Comparison of ENCODE assay signal across 8 mouse cellular contexts in genomic region chr14:50930377-50930753, GRCm38 (mm10). TPM values are rescaled to one million over a fixed set of nuclear protein-coding genes. Genes with fewer than 3 reads are reported as not detected.
A peak's percentile ranks its signal among the peaks of the same experiment; 100 is the strongest.
DNase-seq lines count a peak whose midpoint lies in the region; ATAC-seq and TF ChIP-seq lines count a peak whose summit lies in the region.

No protein-coding gene starts in this region.

- H3K4me3 ChIP-seq in heart, embryonic 12.5 days = peak overlapping the region; percentile 88
- H3K4me3 ChIP-seq in cortical plate, adult 2 months (ENCODE audit: insufficient read depth, low read length) = peak overlapping the region; percentile 61
- peak overlapping the region; percentile 90 for H3K4me3 ChIP-seq in hindbrain, embryonic 16.5 days (ENCODE audit: low read length)
- peak overlapping the region; percentile 95 for H3K4me3 ChIP-seq in liver, embryonic 16.5 days (ENCODE audit: low read depth, low read length)
- peak overlapping the region; percentile 99 for H3K4me3 ChIP-seq in neural tube, embryonic 13.5 days

- peak overlapping the region; percentile 79 for H3K27ac ChIP-seq in heart, embryonic 12.5 days (ENCODE audit: poor library complexity, severe bottlenecking)
- peak overlapping the region; percentile 82 for H3K27ac ChIP-seq in cortical plate, adult 2 months (ENCODE audit: insufficient read depth, low read length)
- H3K27ac ChIP-seq in hindbrain, embryonic 16.5 days (ENCODE audit: low read depth, low read length) = peak overlapping the region; percentile 91
- H3K27ac ChIP-seq in liver, embryonic 16.5 days (ENCODE audit: low read length) = peak overlapping the region; percentile 96
- peak overlapping the region; percentile 86 for H3K27ac ChIP-seq in neural tube, embryonic 13.5 days (replicated peaks)

- H3K9me3 ChIP-seq in heart, embryonic 12.5 days (replicated peaks) = no peaks in the 10 kb centered on the region
- no peaks in the 10 kb centered on the region for H3K9me3 ChIP-seq in hindbrain, embryonic 16.5 days (ENCODE audit: control insufficient read depth, low read length)
- H3K9me3 ChIP-seq in liver, embryonic 16.5 days (replicated peaks; ENCODE audit: control insufficient read depth, low read length) = no peaks in the 10 kb centered on the region
- no peaks in the 10 kb centered on the region for H3K9me3 ChIP-seq in neural tube, embryonic 13.5 days

- peaks cover 22% of the 10 kb centered on the region for H3K4me1 ChIP-seq in heart, embryonic 12.5 days (replicated peaks)
- H3K4me1 ChIP-seq in cortical plate, adult 2 months (ENCODE audit: control insufficient read depth, insufficient read depth, low read length) = peaks cover 2% of the 10 kb centered on the region; the same call in 1 of the 2 replicates
- peaks cover 24% of the 10 kb centered on the region for H3K4me1 ChIP-seq in hindbrain, embryonic 16.5 days (ENCODE audit: control insufficient read depth, insufficient read depth, low read depth, low read length)
- peaks cover 30% of the 10 kb centered on the region for H3K4me1 ChIP-seq in liver, embryonic 16.5 days (ENCODE audit: control insufficient read depth, low read depth, low read length)
- peaks cover 55% of the 10 kb centered on the region for H3K4me1 ChIP-seq in neural tube, embryonic 13.5 days (replicated peaks)

- peak overlapping the region; percentile 97 for H3K9ac ChIP-seq in heart, embryonic 12.5 days
- peak overlapping the region; percentile 98 for H3K9ac ChIP-seq in hindbrain, embryonic 16.5 days (ENCODE audit: low read depth, low read length)
- H3K9ac ChIP-seq in liver, embryonic 16.5 days (ENCODE audit: low read depth, low read length) = peak overlapping the region; percentile 97
- peak overlapping the region; percentile 99 for H3K9ac ChIP-seq in neural tube, embryonic 13.5 days

- peaks cover 37% of the 10 kb centered on the region for H3K36me3 ChIP-seq in heart, embryonic 12.5 days
- H3K36me3 ChIP-seq in hindbrain, embryonic 16.5 days (ENCODE audit: control insufficient read depth, insufficient read depth, low read length) = peaks cover 22% of the 10 kb centered on the region
- H3K36me3 ChIP-seq in liver, embryonic 16.5 days (ENCODE audit: control insufficient read depth, insufficient read depth) = peaks cover 32% of the 10 kb centered on the region
- peaks cover 38% of the 10 kb centered on the region for H3K36me3 ChIP-seq in neural tube, embryonic 13.5 days

- TF ChIP-seq POLR2A in cortical plate, adult 2 months (IDR thresholded peaks at IDR 0.05; ENCODE audit: extremely low read depth, insufficient read depth, low read length) = no peak

- ATAC-seq in heart, embryonic 12.5 days (ENCODE audit: insufficient number of reproducible peaks, low FRiP score) = peak; percentile 71
- ATAC-seq in CD4-positive, CD25-positive, alpha-beta regulatory T cell, adult 4 months = peak; percentile 28
- peak; percentile 41 for ATAC-seq in hindbrain, embryonic 16.5 days
- ATAC-seq in liver, embryonic 16.5 days (ENCODE audit: low read depth) = peak; percentile 61
- ATAC-seq in neural tube, embryonic 13.5 days (ENCODE audit: low read depth) = peak; percentile 54

- WGBS in heart, embryonic 12.5 days = 4% methylated on average over 38 of the region's 38 CpGs
- WGBS in hindbrain, embryonic 16.5 days = under 1% methylated on average over 24 of the region's 38 CpGs
- 0% methylated on average over 32 of the region's 38 CpGs for WGBS in liver, embryonic 16.5 days (ENCODE audit: insufficient replicate concordance)
- 0% methylated on average over 38 of the region's 38 CpGs for WGBS in neural tube, embryonic 13.5 days

- TF ChIP-seq CTCF in cortical plate, adult 2 months (IDR thresholded peaks at IDR 0.05; ENCODE audit: extremely low read depth, insufficient read depth, low read length) = no peak

- H3K4me2 ChIP-seq in heart, embryonic 12.5 days = peak overlapping the region; percentile 96
- H3K4me2 ChIP-seq in hindbrain, embryonic 16.5 days (ENCODE audit: low read length) = peak overlapping the region; percentile 88
- H3K4me2 ChIP-seq in liver, embryonic 16.5 days (ENCODE audit: low read depth, low read length) = peak overlapping the region; percentile 85
- peak overlapping the region; percentile 90 for H3K4me2 ChIP-seq in neural tube, embryonic 13.5 days

- intact Hi-C loops in heart, postnatal 36 days (cut with DNase I) = loop anchor here (2.0 to 5.0 kb wide), 3 partner anchors 14 to 132 kb away; partner anchors contain the start of genes Gm49342 and Tep1

- DNase-seq in heart, postnatal 36 days = no peak
- DNase-seq in retina, postnatal 1 day = no peak

- H3K27me3 ChIP-seq in heart, embryonic 12.5 days (replicated peaks) = no peaks in the 10 kb centered on the region
- no peaks in the 10 kb centered on the region for H3K27me3 ChIP-seq in hindbrain, embryonic 16.5 days (replicated peaks; ENCODE audit: control insufficient read depth, insufficient read depth, low read length)
- no peaks in the 10 kb centered on the region for H3K27me3 ChIP-seq in liver, embryonic 16.5 days (ENCODE audit: control insufficient read depth, insufficient read depth, low read depth, low read length)
- no peaks in the 10 kb centered on the region for H3K27me3 ChIP-seq in neural tube, embryonic 13.5 days

RNA-seq across cellular contexts. Expression of gene Pip4p1, which starts 0.3 kb away (rescaled TPM):
- 33.6 and 37.3 TPM in 2 replicates for polyA plus RNA-seq in heart, embryonic 12.5 days (2016; fragmentation: Nextera tagmentation; extraction: Ambion mirVana)
- 10 to 100 TPM; 24.5 to 27.2 TPM for total RNA-seq in heart, postnatal 36 days (2021)
- polyA plus RNA-seq in CD4-positive, CD25-positive, alpha-beta regulatory T cell, adult 4 months (2017; shearing (Covaris generic)) = 1 to 10 TPM; 2.9 to 3.4 TPM
- 169 and 177 TPM in 2 replicates for polyA plus RNA-seq in cortical plate, adult 2 months (2012; rRNA removed)
- polyA plus RNA-seq in hindbrain, embryonic 16.5 days (2015; fragmentation: Nextera tagmentation; extraction: Ambion mirVana) = 104 and 113 TPM in 2 replicates
- polyA plus RNA-seq in liver, embryonic 16.5 days (2015; fragmentation: Nextera tagmentation; extraction: Ambion mirVana) = 22.8 and 24.9 TPM in 2 replicates
- 90.2 and 103 TPM in 2 replicates for polyA plus RNA-seq in neural tube, embryonic 13.5 days (2015; fragmentation: Nextera tagmentation; extraction: Ambion mirVana)

RNA-seq across cellular contexts. Expression of gene Pnp, which starts 0.5 kb away (rescaled TPM):
- 39.0 and 43.8 TPM in 2 replicates for polyA plus RNA-seq in heart, embryonic 12.5 days (2016; fragmentation: Nextera tagmentation; extraction: Ambion mirVana)
- 10 to 100 TPM; 12.7 to 14.8 TPM for total RNA-seq in heart, postnatal 36 days (2021)
- polyA plus RNA-seq in CD4-positive, CD25-positive, alpha-beta regulatory T cell, adult 4 months (2017; shearing (Covaris generic)) = 10 to 100 TPM; 61.1 to 62.9 TPM
- 29.3 and 31.3 TPM in 2 replicates for polyA plus RNA-seq in cortical plate, adult 2 months (2012; rRNA removed)
- polyA plus RNA-seq in hindbrain, embryonic 16.5 days (2015; fragmentation: Nextera tagmentation; extraction: Ambion mirVana) = 23.4 and 24.0 TPM in 2 replicates
- 75.2 and 83.1 TPM in 2 replicates for polyA plus RNA-seq in liver, embryonic 16.5 days (2015; fragmentation: Nextera tagmentation; extraction: Ambion mirVana)
- 25.8 and 27.4 TPM in 2 replicates for polyA plus RNA-seq in neural tube, embryonic 13.5 days (2015; fragmentation: Nextera tagmentation; extraction: Ambion mirVana)

RNA-seq across cellular contexts. Expression of gene Apex1, which starts 5.6 kb away (rescaled TPM):
- 152 and 159 TPM in 2 replicates for polyA plus RNA-seq in heart, embryonic 12.5 days (2016; fragmentation: Nextera tagmentation; extraction: Ambion mirVana)
- total RNA-seq in heart, postnatal 36 days (2021) = 10 to 100 TPM; 27.7 to 28.1 TPM
- polyA plus RNA-seq in CD4-positive, CD25-positive, alpha-beta regulatory T cell, adult 4 months (2017; shearing (Covaris generic)) = 100 to 1,000 TPM in 1 of 2 experiments, 10 to 100 TPM in 1; 74.0 to 103 TPM
- 57.6 and 62.4 TPM in 2 replicates for polyA plus RNA-seq in cortical plate, adult 2 months (2012; rRNA removed)
- 158 and 167 TPM in 2 replicates for polyA plus RNA-seq in hindbrain, embryonic 16.5 days (2015; fragmentation: Nextera tagmentation; extraction: Ambion mirVana)
- polyA plus RNA-seq in liver, embryonic 16.5 days (2015; fragmentation: Nextera tagmentation; extraction: Ambion mirVana) = 61.8 and 61.9 TPM in 2 replicates
- polyA plus RNA-seq in neural tube, embryonic 13.5 days (2015; fragmentation: Nextera tagmentation; extraction: Ambion mirVana) = 215 and 219 TPM in 2 replicates

RNA-seq across cellular contexts. Expression of gene Osgep, which starts 5.7 kb away (rescaled TPM):
- polyA plus RNA-seq in heart, embryonic 12.5 days (2016; fragmentation: Nextera tagmentation; extraction: Ambion mirVana) = 108 and 111 TPM in 2 replicates
- 10 to 100 TPM; 75.7 to 79.2 TPM for total RNA-seq in heart, postnatal 36 days (2021)
- polyA plus RNA-seq in CD4-positive, CD25-positive, alpha-beta regulatory T cell, adult 4 months (2017; shearing (Covaris generic)) = 100 to 1,000 TPM in 1 of 2 experiments, 10 to 100 TPM in 1; 85.3 to 100 TPM
- polyA plus RNA-seq in cortical plate, adult 2 months (2012; rRNA removed) = 61.2 and 62.6 TPM in 2 replicates
- 110 and 111 TPM in 2 replicates for polyA plus RNA-seq in hindbrain, embryonic 16.5 days (2015; fragmentation: Nextera tagmentation; extraction: Ambion mirVana)
- 53.3 and 54.4 TPM in 2 replicates for polyA plus RNA-seq in liver, embryonic 16.5 days (2015; fragmentation: Nextera tagmentation; extraction: Ambion mirVana)
- polyA plus RNA-seq in neural tube, embryonic 13.5 days (2015; fragmentation: Nextera tagmentation; extraction: Ambion mirVana) = 122 and 125 TPM in 2 replicates

RNA-seq across cellular contexts. Expression of gene Gm49342, which starts 14.0 kb away (rescaled TPM):
- polyA plus RNA-seq in heart, embryonic 12.5 days (2016; fragmentation: Nextera tagmentation; extraction: Ambion mirVana) = not detected in 2 replicates
- 10 to 100 TPM; 10.1 to 10.6 TPM for total RNA-seq in heart, postnatal 36 days (2021)
- 1 to 10 TPM; 3.4 to 9.3 TPM for polyA plus RNA-seq in CD4-positive, CD25-positive, alpha-beta regulatory T cell, adult 4 months (2017; shearing (Covaris generic))
- polyA plus RNA-seq in cortical plate, adult 2 months (2012; rRNA removed) = 24.8 and 28.5 TPM in 2 replicates
- not detected in 2 replicates for polyA plus RNA-seq in hindbrain, embryonic 16.5 days (2015; fragmentation: Nextera tagmentation; extraction: Ambion mirVana)
- polyA plus RNA-seq in liver, embryonic 16.5 days (2015; fragmentation: Nextera tagmentation; extraction: Ambion mirVana) = not detected in 2 replicates
- polyA plus RNA-seq in neural tube, embryonic 13.5 days (2015; fragmentation: Nextera tagmentation; extraction: Ambion mirVana) = 2.7 TPM in 1 of 2 replicates, not detected in the other
